Mouse (Mus musculus): ENCODE results near the gene Ssr3. TPM values are rescaled to one million over a fixed set of nuclear protein-coding genes. Genes with fewer than 3 reads are reported as not detected.

Ssr3 gene
- total RNA-seq, 2 experiments from 2014 or later = 98.2 to 114 TPM

Other genes with a start within 250 kb of the Ssr3 start
- 10 to 100 TPM; 13.5 to 16.4 TPM for gene Tiparp, start 135.8 kb upstream of the Ssr3 start, total RNA-seq (2021)